Mouse (Mus musculus): Measurements from ENCODE around the gene Rps11. TPM values are rescaled to one million over a fixed set of nuclear protein-coding genes. Genes with fewer than 3 reads are reported as not detected.
"Not testable (repeated sequence)": the region's sequence is repeated elsewhere in the genome, so short reads cannot be mapped to it uniquely, and the experiment has no call there.

Rps11 gene
- 1,846 and 2,302 TPM in 2 replicates for polyA plus RNA-seq (2016; fragmentation: Nextera tagmentation; extraction: Ambion mirVana)

DNA sequence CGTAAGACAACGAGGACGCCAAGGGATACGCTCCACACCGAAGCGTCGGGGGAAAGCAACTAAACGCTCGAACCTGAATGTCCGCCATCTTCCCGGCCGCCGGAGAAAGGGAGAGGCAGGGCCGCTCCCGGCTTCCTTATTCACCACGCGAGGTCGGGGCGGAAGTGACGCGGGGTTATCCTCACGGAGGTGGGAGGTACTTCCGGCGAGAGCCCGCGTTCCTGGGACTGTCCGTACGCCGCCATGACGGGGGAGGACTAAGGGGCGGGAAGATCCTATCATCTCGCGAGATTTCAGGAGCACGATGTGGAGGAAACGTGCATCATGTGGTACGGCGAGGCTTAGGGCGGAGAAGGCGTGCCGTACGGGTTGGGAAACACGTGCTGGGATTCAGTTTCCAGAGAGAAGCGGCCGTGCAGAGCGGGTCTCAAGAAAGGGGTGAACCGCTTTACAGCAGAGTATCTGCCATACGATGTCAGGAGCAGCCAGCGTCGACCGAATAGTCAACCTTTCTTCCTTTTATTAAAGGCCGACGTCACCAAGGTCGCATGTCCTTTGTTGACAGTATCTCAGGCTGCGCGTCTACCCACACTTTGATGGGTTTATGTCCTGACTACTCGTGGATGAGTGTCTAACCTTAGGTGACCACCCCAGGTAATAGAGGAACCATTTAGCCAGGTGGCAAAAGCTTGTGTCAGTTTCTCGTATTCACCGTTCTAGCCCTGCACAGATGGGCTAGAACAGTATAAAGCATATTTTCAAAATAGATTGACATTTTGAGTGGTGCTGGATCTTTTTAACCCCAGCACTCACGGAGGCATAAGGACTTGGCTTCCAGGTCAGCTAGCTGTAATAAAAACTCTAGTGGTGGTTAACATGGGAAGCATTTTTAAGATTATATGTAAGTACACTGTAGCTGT is at the start of gene Rps11:
Gene Rps11, minus strand, starts transcription at position 216 of the 920 bp plus-strand sequence.
- peak within 1 kb of the TSS; percentile 84 for H3K4me3 ChIP-seq
- H3K27ac ChIP-seq = peak within 1 kb of the TSS; percentile 95
- H3K9me3 ChIP-seq (replicated peaks) = no peaks in the 10 kb centered on the region
- WGBS = under 1% methylated on average over 59 of the region's 59 CpGs
- H3K4me1 ChIP-seq = peaks cover 57% of the 10 kb centered on the region
- peak; percentile 99 for DNase-seq (ENCODE audit: low spot score)
- peaks cover 71% of the 10 kb centered on the region for H3K36me3 ChIP-seq
- H3K27me3 ChIP-seq (ENCODE audit: low read depth, poor library complexity, severe bottlenecking) = no peaks in the 10 kb centered on the region

DNA sequence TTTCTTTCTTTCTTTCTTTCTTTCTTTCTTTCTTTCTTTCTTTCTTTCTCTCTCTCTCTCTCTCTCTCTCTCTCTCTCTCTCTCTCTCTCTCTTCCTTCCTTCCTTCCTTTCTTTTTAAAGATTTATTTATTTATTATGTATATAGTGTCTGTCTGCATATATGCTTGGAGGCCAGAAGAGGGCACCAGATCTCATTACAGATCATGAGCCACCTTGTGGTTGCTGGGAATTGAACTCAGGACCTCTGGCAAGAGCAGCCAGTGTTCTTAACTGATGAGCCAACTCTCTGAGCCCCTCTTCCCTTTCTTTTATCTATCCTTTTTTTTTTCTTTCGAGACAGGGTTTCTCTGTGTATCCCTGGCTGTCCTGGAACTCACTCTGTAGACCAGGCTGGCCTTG is 49.5 kb upstream of the Rps11 start:
- H3K4me3 ChIP-seq; H3K36me3 ChIP-seq; H3K27ac ChIP-seq; DNase-seq (ENCODE audit: low spot score): not testable (repeated sequence)
- WGBS = 60% methylated on average over 1 of the region's 1 CpGs
- Histone ChIP-seq H3K27me3 (ENCODE audit: low read depth, poor library complexity, severe bottlenecking) (peaks cover 98% of the 10 kb centered on the region), H3K4me1 (peaks cover 17% of the 10 kb centered on the region), H3K9me3 (replicated peaks) (peaks cover 21% of the 10 kb centered on the region)

DNA sequence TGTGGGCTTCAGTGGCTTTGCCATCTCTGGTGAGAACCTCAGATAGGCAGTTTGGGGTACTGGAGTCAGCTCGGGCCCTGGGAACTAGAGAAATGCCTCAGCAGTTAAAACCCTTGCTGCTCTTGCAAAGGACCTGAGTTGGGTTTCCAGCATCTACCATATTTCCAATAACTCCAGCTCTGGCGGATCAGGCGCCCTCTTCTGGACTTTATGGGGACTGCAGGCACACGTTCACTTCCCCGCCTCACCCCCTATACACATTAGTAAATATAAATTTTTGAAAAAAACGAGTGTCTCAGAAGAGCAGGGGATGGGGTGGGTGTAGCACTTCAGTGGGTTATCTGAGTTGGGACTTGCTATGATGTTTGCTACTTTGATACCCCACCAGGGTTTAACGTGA is 48.7 kb upstream of the Rps11 start:
- Histone ChIP-seq H3K36me3 (peaks cover 7% of the 10 kb centered on the region; the same call in 1 of the 2 replicates), H3K9me3 (replicated peaks) (peaks cover 23% of the 10 kb centered on the region), H3K27me3 (ENCODE audit: low read depth, poor library complexity, severe bottlenecking) (peaks cover 98% of the 10 kb centered on the region), H3K27ac (no peak overlapping the region), H3K4me1 (peaks cover 18% of the 10 kb centered on the region), H3K4me3 (no peak overlapping the region)
- 55% methylated on average over 7 of the region's 7 CpGs for WGBS
- no peak for DNase-seq (ENCODE audit: low spot score)

DNA sequence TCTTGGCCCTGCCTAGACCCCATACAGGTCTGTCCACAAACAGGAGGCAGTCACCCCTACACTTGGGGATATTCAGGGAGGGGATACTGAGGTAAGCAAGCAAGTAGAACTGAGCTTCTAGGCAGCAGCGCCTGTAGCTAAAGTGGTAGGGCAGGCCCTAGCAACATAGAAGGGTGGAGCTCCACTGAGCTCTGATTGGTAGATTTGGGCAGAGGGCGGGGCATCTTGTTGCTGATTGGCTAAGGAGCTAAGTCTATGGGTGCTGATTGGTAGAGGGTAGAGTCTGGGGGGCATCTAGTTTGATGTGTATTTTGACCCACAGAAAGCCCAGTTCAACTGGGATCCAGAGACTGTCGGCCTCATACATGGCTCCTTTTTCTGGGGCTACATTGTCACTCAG is 45.3 kb upstream of the Rps11 start:
- 91% methylated on average over 3 of the region's 3 CpGs for WGBS
- no peak overlapping the region for H3K27ac ChIP-seq
- DNase-seq (ENCODE audit: low spot score) = no peak
- H3K4me1 ChIP-seq = peaks cover 4% of the 10 kb centered on the region
- H3K9me3 ChIP-seq (replicated peaks) = peaks cover 23% of the 10 kb centered on the region
- H3K4me3 ChIP-seq = no peak overlapping the region
- H3K36me3 ChIP-seq = peaks cover 7% of the 10 kb centered on the region; the same call in 1 of the 2 replicates
- peaks cover 98% of the 10 kb centered on the region for H3K27me3 ChIP-seq (ENCODE audit: low read depth, poor library complexity, severe bottlenecking)

DNA sequence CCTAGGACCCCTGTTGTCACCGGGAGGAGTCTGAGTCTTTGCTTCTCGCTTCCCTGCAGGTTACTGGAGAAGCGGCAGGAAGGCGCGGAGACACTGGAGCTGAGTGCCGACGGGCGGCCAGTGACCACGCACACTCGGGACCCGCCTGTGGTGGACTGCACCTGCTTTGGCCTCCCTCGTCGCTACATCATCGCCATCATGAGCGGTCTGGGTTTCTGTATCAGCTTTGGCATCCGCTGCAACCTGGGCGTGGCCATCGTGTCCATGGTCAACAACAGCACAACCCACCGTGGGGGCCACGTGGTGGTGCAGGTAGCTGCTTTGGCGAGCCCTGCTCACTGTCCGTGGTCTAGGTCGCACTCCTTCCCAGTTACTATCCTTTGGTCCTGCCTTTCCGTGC is 44.4 kb upstream of the Rps11 start:
- Histone ChIP-seq H3K27ac (no peak overlapping the region), H3K27me3 (ENCODE audit: low read depth, poor library complexity, severe bottlenecking) (peaks cover 98% of the 10 kb centered on the region), H3K36me3 (peaks cover 7% of the 10 kb centered on the region; the same call in 1 of the 2 replicates), H3K4me1 (peaks cover 11% of the 10 kb centered on the region), H3K9me3 (replicated peaks) (peaks cover 23% of the 10 kb centered on the region), H3K4me3 (0 out of 2 replicates have a peak overlapping the region, but pooled peaks have one; percentile 11)
- no peak for DNase-seq (ENCODE audit: low spot score)
- WGBS = 7% methylated on average over 24 of the region's 24 CpGs

DNA sequence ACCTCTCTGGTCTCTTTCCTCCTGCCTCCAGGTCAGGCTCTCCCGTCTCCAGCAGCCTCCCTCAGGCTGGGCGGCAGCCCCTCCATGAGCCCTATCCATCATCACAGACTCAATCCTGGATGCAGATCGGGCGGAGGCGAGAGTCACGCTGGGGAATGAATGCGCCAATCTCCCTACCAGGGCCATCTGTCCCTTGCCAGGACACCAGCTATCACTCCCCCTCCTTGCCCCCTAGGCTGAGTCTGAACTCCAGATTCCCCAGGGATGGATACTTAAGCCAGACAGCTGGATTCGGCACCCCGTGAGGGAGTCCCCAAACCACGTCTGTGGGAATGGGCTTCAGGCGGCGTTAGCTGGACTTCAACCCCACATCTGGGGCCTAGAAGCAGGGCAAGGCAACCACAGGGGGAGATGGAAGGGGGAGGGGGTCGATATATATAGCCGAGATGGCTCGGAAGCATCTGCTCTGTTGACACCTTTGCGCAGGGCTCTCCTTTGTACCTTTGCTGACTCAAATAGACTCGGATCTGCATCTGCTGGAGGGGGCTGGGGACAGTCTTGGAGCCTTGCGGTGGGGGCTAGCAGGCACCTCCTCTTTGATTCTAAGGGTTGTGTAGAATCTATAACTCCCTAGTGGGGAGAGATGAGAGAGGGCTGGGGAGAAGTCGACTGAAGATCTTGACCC is 43.7 kb upstream of the Rps11 start:
- H3K9me3 ChIP-seq (replicated peaks) = peaks cover 23% of the 10 kb centered on the region
- H3K4me3 ChIP-seq = no peak overlapping the region
- peaks cover 100% of the 10 kb centered on the region for H3K27me3 ChIP-seq (ENCODE audit: low read depth, poor library complexity, severe bottlenecking)
- peaks cover 7% of the 10 kb centered on the region; the same call in 1 of the 2 replicates for H3K36me3 ChIP-seq
- H3K27ac ChIP-seq = no peak overlapping the region
- 3% methylated on average over 19 of the region's 19 CpGs for WGBS
- H3K4me1 ChIP-seq = peaks cover 13% of the 10 kb centered on the region
- no peak for DNase-seq (ENCODE audit: low spot score)

DNA sequence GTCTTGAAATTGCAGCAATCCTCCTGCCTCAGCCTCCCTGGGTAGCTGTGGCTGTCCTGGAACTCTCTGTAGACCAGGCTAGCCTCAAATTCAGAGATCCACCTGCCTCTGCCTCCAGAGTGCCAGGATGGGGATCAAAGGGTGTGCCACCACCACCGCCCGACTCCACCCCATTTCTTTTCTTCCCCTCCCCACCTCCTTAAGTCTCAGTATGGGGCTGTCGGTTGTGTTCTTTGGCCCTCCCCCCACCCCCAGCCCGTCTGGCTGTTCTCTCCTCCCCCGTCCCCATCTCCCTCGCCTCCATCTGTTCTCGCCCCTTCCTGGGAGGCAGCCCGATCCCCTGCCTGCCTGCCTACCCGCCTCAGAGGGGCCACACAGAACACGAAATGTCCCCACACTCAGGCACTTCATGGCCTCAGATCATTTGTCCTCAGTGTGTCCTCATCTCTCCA is 42.7 kb upstream of the Rps11 start:
- Histone ChIP-seq H3K9me3 (replicated peaks) (peaks cover 23% of the 10 kb centered on the region), H3K27ac (no peak overlapping the region), H3K36me3 (peaks cover 7% of the 10 kb centered on the region; the same call in 1 of the 2 replicates), H3K4me1 (peaks cover 21% of the 10 kb centered on the region), H3K27me3 (ENCODE audit: low read depth, poor library complexity, severe bottlenecking) (peaks cover 98% of the 10 kb centered on the region), H3K4me3 (no peak overlapping the region)
- no peak for DNase-seq (ENCODE audit: low spot score)
- 26% methylated on average over 10 of the region's 10 CpGs for WGBS

DNA sequence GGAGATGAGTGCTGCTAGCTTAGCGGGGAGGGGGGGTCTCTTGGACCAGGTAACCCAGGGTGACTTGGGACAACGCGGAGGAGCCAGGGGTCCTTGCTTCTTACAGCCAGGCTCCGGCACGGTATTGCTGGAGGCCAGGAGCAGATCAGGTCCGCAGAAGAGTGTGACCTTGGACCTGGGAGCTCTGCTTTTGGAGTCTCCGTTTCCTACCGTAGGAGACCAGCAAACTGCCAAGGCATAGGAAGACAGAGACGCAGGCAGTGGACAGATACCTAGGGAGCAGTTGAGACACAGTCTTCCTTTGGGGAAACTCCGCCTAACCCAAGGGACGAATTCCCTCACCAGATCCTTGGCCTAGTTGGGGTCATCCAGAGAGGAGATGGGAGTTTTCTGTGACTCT is 41.5 kb upstream of the Rps11 start:
- H3K36me3 ChIP-seq = peaks cover 12% of the 10 kb centered on the region
- no peak overlapping the region for H3K4me3 ChIP-seq
- H3K27ac ChIP-seq = no peak overlapping the region
- H3K9me3 ChIP-seq (replicated peaks) = peaks cover 21% of the 10 kb centered on the region
- DNase-seq (ENCODE audit: low spot score) = no peak
- peaks cover 86% of the 10 kb centered on the region for H3K27me3 ChIP-seq (ENCODE audit: low read depth, poor library complexity, severe bottlenecking)
- WGBS = 48% methylated on average over 11 of the region's 11 CpGs
- H3K4me1 ChIP-seq = peaks cover 27% of the 10 kb centered on the region

DNA sequence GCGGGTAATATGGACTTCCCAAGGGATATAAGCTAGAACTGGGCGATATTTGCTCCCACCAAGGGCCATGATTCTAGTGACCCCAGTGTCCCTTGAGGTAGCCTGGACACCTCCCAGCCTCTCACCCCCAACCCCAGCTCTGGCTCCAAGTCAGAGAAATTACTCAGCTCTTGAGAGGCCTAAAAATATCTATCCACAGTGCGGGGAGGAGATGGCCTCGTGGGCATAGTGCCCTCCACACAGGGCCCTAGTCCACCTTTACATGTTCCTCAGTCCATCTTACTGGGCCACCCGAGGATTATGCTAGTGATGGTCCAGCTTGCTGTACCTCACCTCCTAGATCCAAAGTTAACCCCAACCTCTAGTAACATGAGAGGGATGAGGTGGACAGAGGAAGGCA is 40.6 kb upstream of the Rps11 start:
- H3K4me3 ChIP-seq = no peak overlapping the region
- 58% methylated on average over 5 of the region's 5 CpGs for WGBS

DNA sequence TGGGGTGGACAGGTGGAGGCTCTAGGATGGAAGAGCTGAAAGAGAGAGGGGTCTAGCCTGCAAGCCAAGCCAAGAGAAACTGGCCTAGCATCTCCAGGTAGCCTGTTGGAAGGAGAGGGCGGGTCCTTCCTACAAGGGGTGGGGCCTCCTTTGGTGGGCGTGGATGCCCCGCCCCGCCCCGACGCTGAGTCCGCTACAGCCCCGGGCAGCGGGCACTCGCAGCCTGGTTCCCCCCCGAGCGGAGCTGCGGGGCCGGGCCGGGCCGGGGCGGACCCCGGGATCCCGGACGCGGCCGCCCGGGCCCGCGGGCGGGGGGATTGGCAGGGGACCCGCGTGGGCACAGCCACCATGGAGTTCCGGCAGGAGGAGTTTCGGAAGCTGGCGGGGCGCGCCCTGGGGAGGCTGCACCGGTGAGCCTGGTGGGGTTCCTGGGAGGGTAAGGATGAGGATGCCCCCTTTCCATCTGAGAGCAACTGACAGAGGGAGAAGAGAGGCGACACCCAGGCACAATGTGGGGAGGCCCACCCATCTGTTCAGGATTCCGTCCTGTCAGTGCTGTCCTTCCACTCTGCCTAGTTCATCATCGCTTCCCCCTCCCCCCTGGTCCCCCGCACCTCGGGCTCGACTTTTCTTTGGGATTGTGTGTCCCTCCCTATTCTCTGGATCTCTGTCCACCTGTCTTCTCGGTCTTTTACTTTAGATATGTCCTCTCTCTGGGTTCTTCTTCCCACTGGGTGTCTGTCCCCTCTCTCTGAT is 39.7 kb upstream of the Rps11 start, which contains the start of gene Slc17a7:
Gene Slc17a7, plus strand, starts transcription at position 215 of the 756 bp plus-strand sequence.
- H3K27me3 ChIP-seq (ENCODE audit: low read depth, poor library complexity, severe bottlenecking) = peaks cover 68% of the 10 kb centered on the region
- H3K4me1 ChIP-seq = peaks cover 27% of the 10 kb centered on the region
- H3K27ac ChIP-seq = no peak within 1 kb of the TSS
- peaks cover 23% of the 10 kb centered on the region for H3K36me3 ChIP-seq
- WGBS = 1% methylated on average over 41 of the region's 41 CpGs
- 0 out of 2 replicates have a peak, but pooled peaks cover 3% of the 10 kb centered on the region for H3K9me3 ChIP-seq (replicated peaks)
- peak; percentile 65 for DNase-seq (ENCODE audit: low spot score)
- peak within 1 kb of the TSS; percentile 54 for H3K4me3 ChIP-seq

More for the DNA sequence above, 40.6 kb upstream of the Rps11 start:
- Histone ChIP-seq H3K9me3 (replicated peaks) (peaks cover 12% of the 10 kb centered on the region), H3K27me3 (ENCODE audit: low read depth, poor library complexity, severe bottlenecking) (peaks cover 77% of the 10 kb centered on the region), H3K36me3 (peaks cover 18% of the 10 kb centered on the region), H3K27ac (no peak overlapping the region), H3K4me1 (peaks cover 27% of the 10 kb centered on the region)
- no peak for DNase-seq (ENCODE audit: low spot score)

DNA sequence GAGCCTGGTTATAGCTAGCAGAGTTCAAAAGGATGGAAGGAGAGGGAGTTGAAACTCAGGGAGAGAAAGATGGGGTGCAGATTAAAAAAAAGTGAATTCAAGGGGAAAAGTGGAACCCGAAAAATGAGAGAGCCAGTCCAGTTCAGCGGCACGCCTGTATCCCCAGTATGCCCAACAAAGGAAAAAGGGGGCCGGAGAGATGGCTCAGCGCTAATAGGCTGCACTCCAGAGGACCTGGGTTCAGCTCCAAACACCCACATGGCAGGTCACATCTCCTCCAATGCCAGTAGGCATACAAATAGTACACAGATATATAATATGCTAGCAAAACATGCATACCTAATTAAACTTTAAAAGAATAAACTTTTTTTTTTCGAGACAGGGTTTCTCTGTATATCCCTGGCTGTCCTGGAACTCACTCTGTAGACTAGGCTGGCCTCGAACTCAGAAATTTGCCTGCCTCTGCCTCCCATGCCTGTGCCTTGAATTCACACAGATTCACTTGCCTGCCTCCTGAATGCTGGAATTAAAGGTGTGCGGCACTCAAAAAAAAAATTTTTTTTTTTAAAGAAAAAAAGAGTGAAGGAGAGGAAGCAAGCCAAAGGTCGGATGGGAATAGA is 38.9 kb upstream of the Rps11 start:
- peak overlapping the region; percentile 54; the same call in 1 of the 2 replicates for H3K4me3 ChIP-seq
- H3K27me3 ChIP-seq (ENCODE audit: low read depth, poor library complexity, severe bottlenecking) = peaks cover 60% of the 10 kb centered on the region

DNA sequence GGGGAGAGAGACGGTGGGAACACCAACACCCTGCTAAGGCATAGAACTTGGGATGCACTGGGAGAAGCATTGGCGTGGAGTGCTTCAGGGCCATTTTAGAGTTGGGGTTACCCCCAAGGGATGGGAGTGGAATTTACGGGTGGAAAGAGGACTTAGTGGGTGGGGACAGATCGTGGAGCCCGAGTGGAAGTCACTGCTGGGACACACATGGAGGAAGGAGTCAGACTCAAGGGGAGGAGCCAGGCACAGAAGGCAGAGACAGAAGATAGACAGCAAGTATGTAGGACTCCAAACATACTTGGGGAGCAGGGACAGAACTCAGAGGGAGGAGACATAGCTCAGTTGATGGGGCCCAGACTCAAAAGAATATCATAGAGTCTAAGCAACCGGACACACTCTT is 38.3 kb upstream of the Rps11 start:
- 28% methylated on average over 6 of the region's 6 CpGs for WGBS
- no peak for DNase-seq (ENCODE audit: low spot score)
- Histone ChIP-seq H3K27ac (no peak overlapping the region), H3K4me3 (peak overlapping the region; percentile 49), H3K4me1 (peaks cover 23% of the 10 kb centered on the region), H3K27me3 (ENCODE audit: low read depth, poor library complexity, severe bottlenecking) (peaks cover 54% of the 10 kb centered on the region), H3K36me3 (peaks cover 36% of the 10 kb centered on the region), H3K9me3 (replicated peaks) (no peaks in the 10 kb centered on the region)

More for the DNA sequence above, 38.9 kb upstream of the Rps11 start:
- DNase-seq (ENCODE audit: low spot score) = no peak
- 74% methylated on average over 9 of the region's 9 CpGs for WGBS
- no peaks in the 10 kb centered on the region for H3K9me3 ChIP-seq (replicated peaks)
- H3K36me3 ChIP-seq = peaks cover 31% of the 10 kb centered on the region
- H3K4me1 ChIP-seq = peaks cover 27% of the 10 kb centered on the region
- H3K27ac ChIP-seq = no peak overlapping the region
